Mouse (Mus musculus) liver, adult 10 weeks (tissue): Measurements from ENCODE around the gene Serpina11. TPM values are rescaled to one million over a fixed set of nuclear protein-coding genes. Genes with fewer than 3 reads are reported as not detected.

Experiments used
- polyA plus RNA-seq: library from polyadenylated mRNA; stranded (reverse); fragments of 350-450 nt; fragmentation: Illumina TruSeq; extraction: RNeasy Lipid Tissue Mini Kit (QIAGEN cat#74804); gene quantifications from one replicate; pipeline ENCODE4 v1.2.3, GENCODE M21; 2014; ENCODE audit warnings: low read depth, low replicate concordance

Gene Serpina11
- 6.4 TPM for polyA plus RNA-seq

GRCm38 (mm10) chr12:103989857-103990256 is at the start of gene Serpina11:
Gene Serpina11, minus strand, starts transcription at chr12:103989957.

GRCm38 (mm10) chr12:104013620-104014019 is 23.9 kb upstream of the Serpina11 start, which contains the start of gene Serpina9:
Gene Serpina9, minus strand, starts transcription at chr12:104013755.

GRCm38 (mm10) chr12:103958798-103959197 is 31.0 kb downstream of the Serpina11 start, which contains the start of gene Serpina1e:
Gene Serpina1e, minus strand, starts transcription at chr12:103958975.

Other genes with a start within 250 kb of the Serpina11 start
- gene Serpina1d, start 216.4 kb downstream of the Serpina11 start, polyA plus RNA-seq: 3,563 TPM
- gene Serpina1b, start 159.6 kb downstream of the Serpina11 start, polyA plus RNA-seq: 5,433 TPM
- 4,926 TPM for gene Serpina1a, start 126.4 kb downstream of the Serpina11 start, polyA plus RNA-seq
- gene Serpina1c, start 85.1 kb downstream of the Serpina11 start, polyA plus RNA-seq: 4,710 TPM
- 214 TPM for gene Serpina1e, start 31.0 kb downstream of the Serpina11 start, polyA plus RNA-seq
- gene Serpina9, start 23.8 kb upstream of the Serpina11 start, polyA plus RNA-seq: 0.37 TPM
- gene Serpina12, start 54.5 kb upstream of the Serpina11 start, polyA plus RNA-seq: 0.69 TPM
- gene Serpina5, start 111.2 kb upstream of the Serpina11 start, polyA plus RNA-seq: not detected
- gene Serpina3a, start 122.8 kb upstream of the Serpina11 start, polyA plus RNA-seq: not detected
- not detected for gene Serpina3b, start 138.0 kb upstream of the Serpina11 start, polyA plus RNA-seq
- not detected for gene Serpina3c, start 163.9 kb upstream of the Serpina11 start, polyA plus RNA-seq
- gene Serpina3f, start 224.6 kb upstream of the Serpina11 start, polyA plus RNA-seq: 3.5 TPM
- 7.4 TPM for gene Serpina3g, start 246.3 kb upstream of the Serpina11 start, polyA plus RNA-seq